Mouse (Mus musculus): ENCODE results near the gene Mpp6.

DNA sequence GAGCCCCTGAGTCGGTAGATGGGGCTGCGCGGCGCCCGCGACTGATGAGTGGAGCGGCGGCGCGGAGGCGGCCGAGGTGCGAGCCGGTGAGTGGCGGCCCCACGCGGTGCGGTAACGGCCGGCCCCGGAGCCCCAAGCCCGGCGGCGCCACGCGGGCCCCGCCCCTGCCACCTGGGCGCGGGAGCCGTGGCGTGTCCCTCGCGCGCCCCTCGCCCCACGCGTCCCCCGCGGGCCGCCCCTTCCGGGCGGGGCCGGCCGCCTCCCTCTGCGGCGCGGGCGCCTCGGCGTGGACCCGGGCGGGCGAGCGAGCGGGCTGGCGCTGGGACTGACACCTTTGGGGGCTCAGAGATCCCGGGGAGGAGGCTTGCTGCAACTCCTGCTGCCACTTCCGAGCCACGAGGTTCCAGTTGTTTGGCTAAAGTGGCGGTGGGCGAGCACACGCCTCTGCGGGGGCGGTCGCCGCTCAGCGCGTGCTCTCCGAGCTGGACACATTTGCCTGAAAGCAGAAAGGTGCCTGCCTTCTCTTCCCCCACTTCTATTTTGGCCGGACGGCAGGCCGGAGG lies 419 bp downstream of the Mpp6 start:
- TF ChIP-seq TAL1 (IDR thresholded peaks at IDR 0.05; ENCODE audit: low read length) (no peak), GATA1 (IDR thresholded peaks at IDR 0.05; ENCODE audit: low read length) (no peak)

Measured in erythroblast, embryonic 14.5 days (primary cell).